Mouse (Mus musculus): ENCODE results near the gene Uts2. TPM values are rescaled to one million over a fixed set of nuclear protein-coding genes. Genes with fewer than 3 reads are reported as not detected.
A peak's percentile ranks its signal among the peaks of the same experiment; 100 is the strongest.

Uts2 gene
- total and polyA plus RNA-seq, 3 experiments, result not detected

DNA sequence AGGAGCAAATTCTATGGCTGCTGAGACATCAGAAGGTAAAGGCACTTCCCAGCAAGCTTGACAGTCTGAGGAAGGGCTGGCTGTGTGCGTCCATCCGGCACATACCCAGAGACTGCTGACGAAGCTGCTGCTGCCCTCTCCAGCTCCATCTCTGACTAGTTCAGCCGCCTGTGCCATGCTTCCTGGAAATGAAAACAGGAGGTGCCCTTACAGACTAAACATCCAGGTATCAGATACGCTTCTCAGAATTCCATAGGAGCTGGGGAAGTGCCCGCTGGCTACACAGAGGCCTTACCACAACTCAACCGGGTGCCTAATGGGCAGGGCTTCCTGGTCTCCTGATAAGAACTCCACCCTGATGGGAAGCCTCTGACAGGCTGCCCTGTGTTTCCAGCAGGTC is 38.4 kb upstream of the Uts2 start:
- Histone ChIP-seq H3K4me2 (ENCODE audit: insufficient read depth, low read depth, poor library complexity, severe bottlenecking) (no peak overlapping the region), H3K27me3 (replicated peaks) (peaks cover 15% of the 10 kb centered on the region), H3K4me3 (replicated peaks in 1 of 3; ENCODE audit: low read depth in 2 of 3, low read length in 2 of 3, poor library complexity in 1 of 3) (no peak overlapping the region), H3K79me2 (replicated peaks; ENCODE audit: control insufficient read depth, extremely low read depth, insufficient read depth, poor library complexity, severe bottlenecking) (no peaks in the 10 kb centered on the region), H3K36me3 (replicated peaks in 1 of 2; ENCODE audit: control insufficient read depth in 1 of 2, insufficient read depth in 1 of 2, low read length in 1 of 2) (no peaks in the 10 kb centered on the region), H3K9ac (ENCODE audit: insufficient read depth, low read depth) (no peak overlapping the region), H3K4me1 (ENCODE audit: control insufficient read depth in 1 of 2, insufficient read depth in 2 of 2) (no peaks in the 10 kb centered on the region), H3K27ac (ENCODE audit: insufficient read depth, low read depth) (no peak overlapping the region), H3K9me3 (replicated peaks; ENCODE audit: low read length) (no peaks in the 10 kb centered on the region)
- no peak for TF ChIP-seq PAX5 (IDR thresholded peaks at IDR 0.05; ENCODE audit: low read length)
- no peak for TF ChIP-seq E2F4 (IDR thresholded peaks at IDR 0.05; ENCODE audit: insufficient replicate concordance, low read depth, low read length)
- DNase-seq (ENCODE audit: extremely low read depth), result no peak
- in situ Hi-C loops (cut with MboI; ENCODE audit: low pct_ligation_motif_present, low pct_unique_long_range_greater_than_20kb, low sequenced_read_pairs) (no loop called here), dilution Hi-C loops (cut with MboI; ENCODE audit: extremely low pct_ligation_motif_present, extremely low pct_unique_long_range_greater_than_20kb, low sequenced_read_pairs) (no loop called here)

- dilution Hi-C loops (cut with MboI; ENCODE audit: extremely low pct_ligation_motif_present, extremely low pct_unique_long_range_greater_than_20kb, low sequenced_read_pairs) (no loop called here), in situ Hi-C loops (cut with MboI; ENCODE audit: low pct_ligation_motif_present, low pct_unique_long_range_greater_than_20kb, low sequenced_read_pairs) (loop anchor here (5.0 to 10.0 kb wide), 2 partner anchors 97 to 305 kb away; no protein-coding TSS in a partner anchor)
- H3K4me1 ChIP-seq (ENCODE audit: control insufficient read depth in 1 of 2, insufficient read depth in 2 of 2), result peaks cover 0 to 18% of the 10 kb centered on the region in 2 experiments; a peak in 2 of 4 replicates
- H3K27me3 ChIP-seq (replicated peaks), result no peaks in the 10 kb centered on the region
- no peak overlapping the region for H3K27ac ChIP-seq (ENCODE audit: insufficient read depth, low read depth)
- DNase-seq (ENCODE audit: extremely low read depth), result no peak
- H3K4me3 ChIP-seq (replicated peaks in 1 of 3; ENCODE audit: low read depth in 2 of 3, low read length in 2 of 3, poor library complexity in 1 of 3), result no peak overlapping the region
- H3K36me3 ChIP-seq (replicated peaks in 1 of 2; ENCODE audit: control insufficient read depth in 1 of 2, insufficient read depth in 1 of 2, low read length in 1 of 2), result no peaks in the 10 kb centered on the region
- H3K9me3 ChIP-seq (replicated peaks; ENCODE audit: low read length), result no peaks in the 10 kb centered on the region
- no peak overlapping the region for H3K9ac ChIP-seq (ENCODE audit: insufficient read depth, low read depth)
- H3K79me2 ChIP-seq (replicated peaks; ENCODE audit: control insufficient read depth, extremely low read depth, insufficient read depth, poor library complexity, severe bottlenecking), result no peaks in the 10 kb centered on the region
- TF ChIP-seq NRF1 (IDR thresholded peaks at IDR 0.05; ENCODE audit: low read depth, low read length) (no peak), BHLHE40 (IDR thresholded peaks at IDR 0.05; ENCODE audit: low read depth, low read length) (peak; percentile 27; the same call in 1 of the 2 replicates), USF1 (IDR thresholded peaks at IDR 0.05; ENCODE audit: low read depth, low read length) (no peak)
- no peak overlapping the region for H3K4me2 ChIP-seq (ENCODE audit: insufficient read depth, low read depth, poor library complexity, severe bottlenecking)
Observed at GRCm38 (mm10) chr4:150962231-150962630, 34.7 kb upstream of the Uts2 start.

GRCm38 (mm10) chr4:150963711-150964110 is 33.2 kb upstream of the Uts2 start:
- dilution Hi-C loops (cut with MboI; ENCODE audit: extremely low pct_ligation_motif_present, extremely low pct_unique_long_range_greater_than_20kb, low sequenced_read_pairs), result no loop called here
- H3K9ac ChIP-seq (ENCODE audit: insufficient read depth, low read depth), result no peak overlapping the region
- peaks cover 0 to 18% of the 10 kb centered on the region in 2 experiments; a peak in 2 of 4 replicates for H3K4me1 ChIP-seq (ENCODE audit: control insufficient read depth in 1 of 2, insufficient read depth in 2 of 2)
- H3K79me2 ChIP-seq (replicated peaks; ENCODE audit: control insufficient read depth, extremely low read depth, insufficient read depth, poor library complexity, severe bottlenecking), result no peaks in the 10 kb centered on the region
- no peaks in the 10 kb centered on the region for H3K27me3 ChIP-seq (replicated peaks)
- no peak for DNase-seq (ENCODE audit: extremely low read depth)
- in situ Hi-C loops (cut with MboI; ENCODE audit: low pct_ligation_motif_present, low pct_unique_long_range_greater_than_20kb, low sequenced_read_pairs), result loop anchor here (5.0 to 10.0 kb wide), 2 partner anchors 99 to 306 kb away; no protein-coding TSS in a partner anchor
- H3K9me3 ChIP-seq (replicated peaks; ENCODE audit: low read length), result peaks cover 1% of the 10 kb centered on the region
- H3K36me3 ChIP-seq (replicated peaks in 1 of 2; ENCODE audit: control insufficient read depth in 1 of 2, insufficient read depth in 1 of 2, low read length in 1 of 2), result no peaks in the 10 kb centered on the region
- no peak overlapping the region for H3K27ac ChIP-seq (ENCODE audit: insufficient read depth, low read depth)
- TF ChIP-seq E2F4 (IDR thresholded peaks at IDR 0.05; ENCODE audit: insufficient replicate concordance, low read depth, low read length) (no peak), CHD2 (IDR thresholded peaks at IDR 0.05; ENCODE audit: low read length) (no peak), EP300 (IDR thresholded peaks at IDR 0.05; ENCODE audit: low read length) (no peak), SIN3A (IDR thresholded peaks at IDR 0.05; ENCODE audit: low read length) (no peak), PAX5 (IDR thresholded peaks at IDR 0.05; ENCODE audit: low read length) (no peak), MAZ (IDR thresholded peaks at IDR 0.05; ENCODE audit: low read depth, low read length) (no peak), NELFE (IDR thresholded peaks at IDR 0.05; ENCODE audit: low read depth, low read length) (no peak), UBTF (IDR thresholded peaks at IDR 0.05; ENCODE audit: low read depth, low read length) (no peak)
- no peak overlapping the region for H3K4me3 ChIP-seq (replicated peaks in 1 of 3; ENCODE audit: low read depth in 2 of 3, low read length in 2 of 3, poor library complexity in 1 of 3)
- no peak overlapping the region for H3K4me2 ChIP-seq (ENCODE audit: insufficient read depth, low read depth, poor library complexity, severe bottlenecking)

All from CH12.LX (cell line).